Mouse (Mus musculus) adipose tissue, adult 10 weeks (tissue): ENCODE data around the gene Ntf3. TPM values are rescaled to one million over a fixed set of nuclear protein-coding genes. Genes with fewer than 3 reads are reported as not detected.

Experiments
- polyA plus RNA-seq: library from polyadenylated mRNA; stranded (reverse); fragments of 350-450 nt; fragmentation: Illumina TruSeq; extraction: RNeasy Lipid Tissue Mini Kit (QIAGEN cat#74804); gene quantifications from one replicate; pipeline ENCODE4 v1.2.3, GENCODE M21; 2014; ENCODE audit warnings: low read depth, low replicate concordance

Ntf3 gene
- 1.1 TPM for polyA plus RNA-seq

GRCm38 (mm10) chr6:126166548-126167207 is at the start of gene Ntf3:
TSS of gene Ntf3 (minus strand) at chr6:126166910.

